Mouse (Mus musculus) limb, embryonic 14.5 days (tissue): ENCODE measurements around the gene Cnr1. TPM values are rescaled to one million over a fixed set of nuclear protein-coding genes. Genes with fewer than 3 reads are reported as not detected.

Experiments used
- ATAC-seq: fragments of 200-750 bp; cut with Nextera tagmentation; 2 replicates; pipeline ENCODE4 v1.8.0; 2017; ENCODE audit warnings: low read depth, moderate number of reproducible peaks, moderate TSS enrichment; ENCODE audit not compliant: low FRiP score
- DNase-seq: peaks from one replicate; pipeline ENCODE4 v3.0.0-alpha.2; 2015; ENCODE audit warnings: low spot score
- H3K27ac ChIP-seq: fragments of 300-500 bp; sonication (generic); replicated peaks from 2 replicates; pipeline ENCODE4 v1.5.1; 2014; ENCODE audit warnings: low read depth, mild to moderate bottlenecking, low read length, moderate library complexity, mixed read lengths
- H3K27me3 ChIP-seq: fragments of 300-500 bp; sonication (generic); 2 replicates; pipeline ENCODE4 v1.6.1; 2014; ENCODE audit warnings: low read length, mixed read lengths; ENCODE audit not compliant: control insufficient read depth, insufficient read depth
- H3K36me3 ChIP-seq: fragments of 300-500 bp; sonication (generic); 2 replicates; pipeline ENCODE4 v1.6.1; 2014; ENCODE audit warnings: mild to moderate bottlenecking, low read length, moderate library complexity, mixed read lengths; ENCODE audit not compliant: control insufficient read depth, insufficient read depth
- H3K4me1 ChIP-seq: fragments of 300-500 bp; sonication (generic); 2 replicates; pipeline ENCODE4 v1.6.1; 2014; ENCODE audit warnings: antibody characterized with exemption, low read length, mixed read lengths; ENCODE audit not compliant: control insufficient read depth, insufficient read depth
- H3K4me2 ChIP-seq: fragments of 300-500 bp; sonication (generic); replicated peaks from 2 replicates; pipeline ENCODE4 v1.6.1; 2014; ENCODE audit warnings: low read depth, mild to moderate bottlenecking, low read length, moderate library complexity; ENCODE audit not compliant: severe bottlenecking
- H3K4me3 ChIP-seq: fragments of 300-500 bp; sonication (generic); replicated peaks from 2 replicates; pipeline ENCODE4 v1.5.1; 2014; ENCODE audit warnings: low read length
- H3K9ac ChIP-seq: fragments of 300-500 bp; sonication (generic); 2 replicates; pipeline ENCODE4 v1.6.1; 2014; ENCODE audit warnings: mild to moderate bottlenecking, low read depth, low read length, moderate library complexity; ENCODE audit not compliant: severe bottlenecking
- H3K9me3 ChIP-seq: fragments of 300-500 bp; sonication (generic); 2 replicates; pipeline ENCODE4 v1.6.1; 2016; ENCODE audit warnings: low read length; ENCODE audit not compliant: control insufficient read depth
- POLR2A ChIP-seq: fragments of 200-500 bp; IDR thresholded peaks from 2 replicates; pipeline ENCODE4 v1.8.0; 2012; ENCODE audit warnings: inconsistent platforms, mild to moderate bottlenecking, moderate library complexity, borderline replicate concordance; ENCODE audit not compliant: insufficient read depth, insufficient read length; ENCODE audit errors: extremely low read depth
- polyA plus RNA-seq, 2 experiments: library from polyadenylated mRNA; depleted of rRNA in 1 of 2; stranded (reverse) in 1 of 2; unstranded in 1 of 2; fragments of >200 nt; fragmentation: Nextera tagmentation in 1 of 2; extraction: Ambion mirVana in 1 of 2; gene quantifications; 2 replicates each; pipeline versions ENCODE4 v1.2.1 to v1.2.3; 2012 to 2014

Cnr1 gene
- polyA plus RNA-seq, 2 experiments, result 3.4 to 5.3 TPM

- H3K4me3 ChIP-seq, result no peak overlapping the region
- H3K4me1 ChIP-seq, result no peaks in the 10 kb centered on the region
- H3K4me2 ChIP-seq, result no peak overlapping the region
- DNase-seq (no peak), ATAC-seq (no peak)
- no peaks in the 10 kb centered on the region for H3K9me3 ChIP-seq
- no peak for TF ChIP-seq POLR2A
- H3K36me3 ChIP-seq, result no peaks in the 10 kb centered on the region
- no peaks in the 10 kb centered on the region for H3K27me3 ChIP-seq
- no peak overlapping the region for H3K27ac ChIP-seq
- H3K9ac ChIP-seq, result no peak overlapping the region
Measured at GRCm38 (mm10) chr4:33996382-33996781, 72.0 kb downstream of the Cnr1 start.

Other genes starting within 250 kb of the Cnr1 start
- 1.6 TPM in 2 replicates for gene Spaca1, start 125.6 kb downstream of the Cnr1 start, polyA plus RNA-seq (2012; rRNA removed)
- gene Spaca1, start 125.6 kb downstream of the Cnr1 start, polyA plus RNA-seq (2014; fragmentation: Nextera tagmentation; extraction: Ambion mirVana), result 1.3 and 3.0 TPM in 2 replicates